Mouse (Mus musculus): ENCODE measurements at regions not wholly inside any gene's neighbourhood (a gene's known extent, or its start where the extent isn't known, plus 50 kb on each side); places are given as distances from the start of the nearest gene placed in this dataset.

- no peak overlapping the region for H3K27ac ChIP-seq (ENCODE audit: low read length)
- no peak overlapping the region for H3K4me3 ChIP-seq (ENCODE audit: low read depth, low read length)
- H3K9me3 ChIP-seq (replicated peaks; ENCODE audit: control insufficient read depth, low read length), result no peaks in the 10 kb centered on the region
- no peaks in the 10 kb centered on the region for H3K4me1 ChIP-seq (ENCODE audit: control insufficient read depth, low read depth, low read length)
- H3K9ac ChIP-seq (ENCODE audit: low read depth, low read length), result no peak overlapping the region
- H3K27me3 ChIP-seq (ENCODE audit: control insufficient read depth, insufficient read depth, low read depth, low read length), result no peaks in the 10 kb centered on the region
- H3K4me2 ChIP-seq (ENCODE audit: low read depth, low read length), result no peak overlapping the region
- no peak for ATAC-seq (ENCODE audit: low read depth)
- WGBS (ENCODE audit: insufficient replicate concordance), result 15% methylated on average over 3 of the region's 3 CpGs
- no peaks in the 10 kb centered on the region for H3K36me3 ChIP-seq (ENCODE audit: control insufficient read depth, insufficient read depth)
These were observed 595.5 kb downstream of the Tns3 start for GRCm38 (mm10) chr11:8068873-8069272.

DNA sequence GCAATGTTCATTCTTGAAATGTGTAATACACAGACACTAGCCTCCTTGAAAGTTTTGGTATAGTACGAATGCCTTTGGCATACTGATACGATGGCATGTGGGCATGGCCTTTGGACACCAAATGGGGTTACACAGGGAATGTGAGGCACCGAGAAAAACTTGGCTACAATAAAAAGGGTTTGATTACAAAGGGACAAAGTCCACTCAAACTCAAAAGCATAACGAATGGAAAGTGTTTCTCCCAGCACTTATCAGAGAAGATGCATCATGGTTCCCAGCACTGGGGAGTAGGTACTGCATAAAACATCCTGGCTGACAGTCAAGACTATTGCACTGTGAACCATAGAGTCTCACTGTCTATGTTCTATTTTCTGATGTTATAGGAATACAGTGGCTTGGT lies 597.0 kb downstream of the Tns3 start:
- Histone ChIP-seq H3K27ac (ENCODE audit: low read length) (no peak overlapping the region), H3K36me3 (ENCODE audit: control insufficient read depth, insufficient read depth) (no peaks in the 10 kb centered on the region), H3K9me3 (replicated peaks; ENCODE audit: control insufficient read depth, low read length) (no peaks in the 10 kb centered on the region), H3K4me2 (ENCODE audit: low read depth, low read length) (no peak overlapping the region), H3K9ac (ENCODE audit: low read depth, low read length) (no peak overlapping the region), H3K4me1 (ENCODE audit: control insufficient read depth, low read depth, low read length) (no peaks in the 10 kb centered on the region), H3K4me3 (ENCODE audit: low read depth, low read length) (no peak overlapping the region), H3K27me3 (ENCODE audit: control insufficient read depth, insufficient read depth, low read depth, low read length) (no peaks in the 10 kb centered on the region)
- WGBS (ENCODE audit: insufficient replicate concordance), result 64% methylated on average over 4 of the region's 4 CpGs
- no peak for ATAC-seq (ENCODE audit: low read depth)

DNA sequence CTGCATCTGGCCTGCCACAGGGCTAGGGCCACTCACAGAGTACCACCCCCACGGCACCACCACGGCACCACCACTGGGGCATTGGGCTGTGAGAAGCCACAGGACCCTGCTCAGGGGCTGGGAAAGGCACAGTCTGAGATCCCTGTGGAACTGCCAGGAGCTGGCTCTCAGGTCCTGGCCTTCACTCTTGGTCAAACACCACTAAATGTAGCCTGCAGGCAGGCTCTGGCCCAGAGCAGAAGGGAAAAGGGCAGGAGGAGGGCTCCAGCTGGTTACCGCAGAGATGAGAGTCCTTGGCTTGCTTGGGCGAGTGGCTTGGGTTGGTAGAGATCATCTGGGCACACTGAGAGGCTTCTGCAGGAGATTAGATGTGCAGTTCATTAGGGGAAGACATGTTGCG lies 598.5 kb downstream of the Tns3 start:
- WGBS (ENCODE audit: insufficient replicate concordance), result 69% methylated on average over 5 of the region's 5 CpGs
- no peak overlapping the region for H3K27ac ChIP-seq (ENCODE audit: low read length)
- ATAC-seq (ENCODE audit: low read depth), result no peak

GRCm38 (mm10) chr11:8065086-8065485 lies 599.2 kb downstream of the Tns3 start:
- Histone ChIP-seq H3K27me3 (ENCODE audit: control insufficient read depth, insufficient read depth, low read depth, low read length) (no peaks in the 10 kb centered on the region), H3K27ac (ENCODE audit: low read length) (no peak overlapping the region), H3K9me3 (replicated peaks; ENCODE audit: control insufficient read depth, low read length) (no peaks in the 10 kb centered on the region), H3K4me3 (ENCODE audit: low read depth, low read length) (no peak overlapping the region), H3K9ac (ENCODE audit: low read depth, low read length) (no peak overlapping the region), H3K36me3 (ENCODE audit: control insufficient read depth, insufficient read depth) (no peaks in the 10 kb centered on the region), H3K4me1 (ENCODE audit: control insufficient read depth, low read depth, low read length) (no peaks in the 10 kb centered on the region), H3K4me2 (ENCODE audit: low read depth, low read length) (no peak overlapping the region)
- 62% methylated on average over 1 of the region's 1 CpGs for WGBS (ENCODE audit: insufficient replicate concordance)
- no peak for ATAC-seq (ENCODE audit: low read depth)

More for the DNA sequence above, 598.5 kb downstream of the Tns3 start:
- Histone ChIP-seq H3K9me3 (replicated peaks; ENCODE audit: control insufficient read depth, low read length) (no peaks in the 10 kb centered on the region), H3K4me1 (ENCODE audit: control insufficient read depth, low read depth, low read length) (no peaks in the 10 kb centered on the region), H3K4me3 (ENCODE audit: low read depth, low read length) (no peak overlapping the region), H3K27me3 (ENCODE audit: control insufficient read depth, insufficient read depth, low read depth, low read length) (no peaks in the 10 kb centered on the region), H3K36me3 (ENCODE audit: control insufficient read depth, insufficient read depth) (no peaks in the 10 kb centered on the region), H3K4me2 (ENCODE audit: low read depth, low read length) (no peak overlapping the region), H3K9ac (ENCODE audit: low read depth, low read length) (no peak overlapping the region)

DNA sequence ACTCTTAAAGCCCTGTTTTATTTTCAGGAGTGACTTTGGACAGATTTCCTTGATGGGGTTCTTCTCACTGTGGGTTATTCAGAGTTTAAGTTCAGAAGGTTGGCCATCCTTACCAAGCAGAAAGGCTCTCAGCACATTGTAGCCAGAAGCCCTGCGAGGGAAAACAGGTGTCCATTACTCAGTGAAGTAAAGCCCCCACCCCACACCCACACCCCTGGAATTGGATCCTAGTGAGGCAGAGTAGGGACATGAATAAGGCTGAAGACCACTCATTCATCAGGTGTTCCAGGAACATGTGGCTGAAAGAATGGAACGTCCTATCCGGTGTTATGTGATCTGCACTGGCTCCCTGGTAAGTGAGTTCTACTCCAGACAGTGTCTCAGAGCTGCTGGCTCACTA lies 602.3 kb downstream of the Tns3 start:
- no peaks in the 10 kb centered on the region for H3K36me3 ChIP-seq (ENCODE audit: control insufficient read depth, insufficient read depth)
- WGBS (ENCODE audit: insufficient replicate concordance), result 57% methylated on average over 3 of the region's 3 CpGs
- no peak overlapping the region for H3K27ac ChIP-seq (ENCODE audit: low read length)
- H3K4me3 ChIP-seq (ENCODE audit: low read depth, low read length), result no peak overlapping the region
- H3K9me3 ChIP-seq (replicated peaks; ENCODE audit: control insufficient read depth, low read length), result no peaks in the 10 kb centered on the region
- no peaks in the 10 kb centered on the region for H3K4me1 ChIP-seq (ENCODE audit: control insufficient read depth, low read depth, low read length)
- no peak for ATAC-seq (ENCODE audit: low read depth)
- H3K27me3 ChIP-seq (ENCODE audit: control insufficient read depth, insufficient read depth, low read depth, low read length), result no peaks in the 10 kb centered on the region
- H3K9ac ChIP-seq (ENCODE audit: low read depth, low read length), result no peak overlapping the region
- no peak overlapping the region for H3K4me2 ChIP-seq (ENCODE audit: low read depth, low read length)

GRCm38 (mm10) chr11:8061573-8061972 lies 602.8 kb downstream of the Tns3 start:
- no peak for ATAC-seq (ENCODE audit: low read depth)
- Histone ChIP-seq H3K9me3 (replicated peaks; ENCODE audit: control insufficient read depth, low read length) (no peaks in the 10 kb centered on the region), H3K36me3 (ENCODE audit: control insufficient read depth, insufficient read depth) (no peaks in the 10 kb centered on the region), H3K4me3 (ENCODE audit: low read depth, low read length) (no peak overlapping the region), H3K27me3 (ENCODE audit: control insufficient read depth, insufficient read depth, low read depth, low read length) (no peaks in the 10 kb centered on the region), H3K4me1 (ENCODE audit: control insufficient read depth, low read depth, low read length) (no peaks in the 10 kb centered on the region), H3K27ac (ENCODE audit: low read length) (no peak overlapping the region), H3K4me2 (ENCODE audit: low read depth, low read length) (no peak overlapping the region), H3K9ac (ENCODE audit: low read depth, low read length) (no peak overlapping the region)
- WGBS (ENCODE audit: insufficient replicate concordance), result 50% methylated on average over 3 of the region's 3 CpGs

DNA sequence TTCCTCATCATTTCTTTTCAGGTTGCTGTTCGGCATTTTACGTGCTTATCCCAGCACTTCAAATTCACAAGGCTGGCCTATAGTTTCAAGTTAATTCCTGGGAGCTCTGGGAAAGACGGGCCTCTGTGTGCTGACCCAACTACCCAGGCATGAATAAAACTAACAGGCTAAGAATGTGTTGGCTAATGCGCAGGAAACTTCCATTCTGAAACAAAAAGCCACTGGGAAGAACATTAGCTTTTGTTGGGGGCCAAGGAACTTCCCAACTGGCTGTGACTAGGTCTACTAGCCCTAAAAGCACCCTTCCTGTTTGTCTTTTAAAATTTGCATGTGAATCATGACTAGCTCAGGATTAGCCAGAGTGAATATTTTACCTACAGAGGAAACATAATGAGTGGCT lies 612.8 kb downstream of the Tns3 start:
- H3K36me3 ChIP-seq (ENCODE audit: control insufficient read depth, insufficient read depth), result no peaks in the 10 kb centered on the region
- H3K9ac ChIP-seq (ENCODE audit: low read depth, low read length), result no peak overlapping the region
- H3K27me3 ChIP-seq (ENCODE audit: control insufficient read depth, insufficient read depth, low read depth, low read length), result no peaks in the 10 kb centered on the region
- ATAC-seq (ENCODE audit: low read depth), result no peak
- H3K27ac ChIP-seq (ENCODE audit: low read length), result no peak overlapping the region
- no peak overlapping the region for H3K4me2 ChIP-seq (ENCODE audit: low read depth, low read length)
- no peak overlapping the region for H3K4me3 ChIP-seq (ENCODE audit: low read depth, low read length)
- 53% methylated on average over 4 of the region's 4 CpGs for WGBS (ENCODE audit: insufficient replicate concordance)
- H3K4me1 ChIP-seq (ENCODE audit: control insufficient read depth, low read depth, low read length), result no peaks in the 10 kb centered on the region
- no peaks in the 10 kb centered on the region for H3K9me3 ChIP-seq (replicated peaks; ENCODE audit: control insufficient read depth, low read length)

DNA sequence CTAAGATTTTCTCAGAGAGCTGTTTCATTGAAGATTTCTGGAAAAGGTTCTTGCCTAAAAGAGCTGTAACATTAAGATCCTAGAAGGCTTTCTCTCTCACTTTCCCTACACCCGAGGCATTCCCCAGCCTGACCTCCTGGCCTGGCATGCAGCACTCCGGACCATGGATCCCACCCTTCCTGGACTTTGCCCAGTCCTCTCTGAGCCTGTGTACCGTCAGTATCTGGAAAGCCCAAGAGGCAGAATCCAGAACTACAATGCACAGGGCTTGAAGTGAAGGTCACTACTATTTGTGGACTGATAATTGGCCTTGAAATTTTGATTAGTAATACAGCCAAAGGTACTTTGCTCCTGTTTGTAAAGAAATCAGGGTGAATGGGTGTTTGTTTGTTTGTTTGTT lies 619.2 kb downstream of the Tns3 start:
- ATAC-seq (ENCODE audit: low read depth), result no peak
- no peak overlapping the region for H3K9ac ChIP-seq (ENCODE audit: low read depth, low read length)
- H3K27me3 ChIP-seq (ENCODE audit: control insufficient read depth, insufficient read depth, low read depth, low read length), result no peaks in the 10 kb centered on the region
- H3K4me3 ChIP-seq (ENCODE audit: low read depth, low read length), result no peak overlapping the region
- H3K27ac ChIP-seq (ENCODE audit: low read length), result no peak overlapping the region
- no peaks in the 10 kb centered on the region for H3K4me1 ChIP-seq (ENCODE audit: control insufficient read depth, low read depth, low read length)
- H3K4me2 ChIP-seq (ENCODE audit: low read depth, low read length), result no peak overlapping the region
- WGBS (ENCODE audit: insufficient replicate concordance), result 46% methylated on average over 3 of the region's 3 CpGs
- no peaks in the 10 kb centered on the region for H3K36me3 ChIP-seq (ENCODE audit: control insufficient read depth, insufficient read depth)
- no peaks in the 10 kb centered on the region for H3K9me3 ChIP-seq (replicated peaks; ENCODE audit: control insufficient read depth, low read length)

DNA sequence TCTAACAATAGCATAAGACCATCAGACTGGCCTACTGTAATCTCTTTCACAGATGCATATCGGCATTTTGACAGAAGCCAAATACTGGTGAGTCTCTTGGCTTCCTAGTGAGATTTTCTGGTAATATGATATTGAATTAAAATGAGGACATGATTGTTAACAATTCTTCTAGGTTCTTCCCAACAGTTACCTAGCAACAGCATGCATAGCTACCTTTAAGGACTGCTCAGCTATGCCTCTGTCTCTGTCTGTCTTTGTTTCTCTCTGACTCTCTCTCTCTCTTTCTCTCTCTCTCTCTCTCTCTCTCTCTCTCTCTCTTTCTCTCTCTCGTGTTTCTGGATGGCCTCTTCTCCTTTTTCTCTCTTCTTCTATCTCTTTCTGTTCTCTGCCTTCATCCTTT lies 634.2 kb downstream of the Tns3 start:
- H3K27ac ChIP-seq (ENCODE audit: low read length), result no peak overlapping the region
- no peaks in the 10 kb centered on the region for H3K9me3 ChIP-seq (replicated peaks; ENCODE audit: control insufficient read depth, low read length)
- no peak overlapping the region for H3K4me3 ChIP-seq (ENCODE audit: low read depth, low read length)
- no peaks in the 10 kb centered on the region for H3K27me3 ChIP-seq (ENCODE audit: control insufficient read depth, insufficient read depth, low read depth, low read length)
- no peak overlapping the region for H3K4me2 ChIP-seq (ENCODE audit: low read depth, low read length)
- H3K4me1 ChIP-seq (ENCODE audit: control insufficient read depth, low read depth, low read length), result no peaks in the 10 kb centered on the region
- 37% methylated on average over 2 of the region's 2 CpGs for WGBS (ENCODE audit: insufficient replicate concordance)
- H3K36me3 ChIP-seq (ENCODE audit: control insufficient read depth, insufficient read depth), result no peaks in the 10 kb centered on the region
- no peak for ATAC-seq (ENCODE audit: low read depth)
- no peak overlapping the region for H3K9ac ChIP-seq (ENCODE audit: low read depth, low read length)

GRCm38 (mm10) chr11:8007801-8008200 lies 656.5 kb downstream of the Tns3 start:
- Histone ChIP-seq H3K4me1 (ENCODE audit: control insufficient read depth, low read depth, low read length) (no peaks in the 10 kb centered on the region), H3K27ac (ENCODE audit: low read length) (no peak overlapping the region), H3K36me3 (ENCODE audit: control insufficient read depth, insufficient read depth) (no peaks in the 10 kb centered on the region), H3K9me3 (replicated peaks; ENCODE audit: control insufficient read depth, low read length) (no peaks in the 10 kb centered on the region), H3K4me2 (ENCODE audit: low read depth, low read length) (no peak overlapping the region), H3K9ac (ENCODE audit: low read depth, low read length) (no peak overlapping the region), H3K4me3 (ENCODE audit: low read depth, low read length) (no peak overlapping the region), H3K27me3 (ENCODE audit: control insufficient read depth, insufficient read depth, low read depth, low read length) (no peaks in the 10 kb centered on the region)
- ATAC-seq (ENCODE audit: low read depth), result no peak
- 52% methylated on average over 1 of the region's 1 CpGs for WGBS (ENCODE audit: insufficient replicate concordance)
